Comparison of ENCODE assay signal across 10 mouse cellular contexts in genomic region chr12:8881736-8882135, GRCm38 (mm10). TPM values are rescaled to one million over a fixed set of nuclear protein-coding genes. Genes with fewer than 3 reads are reported as not detected.
DNase-seq lines count a peak whose midpoint lies in the region; ATAC-seq and TF ChIP-seq lines count a peak whose summit lies in the region.
"Had no signal": no experiment of that assay in that cellular context is flagged by ENCODE, and none has a peak within 500 bp of the region (broad histone marks: within the 10 kb centered on the region; RNA-seq: fewer than 3 reads in every experiment).

No protein-coding gene starts in this region.

- TF ChIP-seq POLR2A in CH12.LX (IDR thresholded peaks at IDR 0.05; ENCODE audit: low read depth, low read length): no peak

- 41% methylated on average over 4 of the region's 4 CpGs for WGBS in liver, postnatal 0 days (ENCODE audit: insufficient replicate concordance)

- peak; percentile 49 for DNase-seq in heart, adult 8-10 months (ENCODE audit: low spot score)
- no peak for DNase-seq in heart, adult 11 months
- peak; percentile 10 for DNase-seq in CH12.LX (ENCODE audit: extremely low read depth)
- peak; percentile 37 to 44 for DNase-seq in cerebellum, postnatal 36 days
- no peak for DNase-seq in liver, postnatal 0 days
- DNase-seq in gastrocnemius, postnatal 14 days: no peak
- DNase-seq in ovary, postnatal 36 days (ENCODE audit: low spot score): no peak
- no peak for DNase-seq in right cerebral cortex, postnatal 4 days
- DNase-seq: forebrain, postnatal 0 days had no signal

- ATAC-seq in liver, postnatal 0 days: peak; percentile 22; the same call in 1 of the 2 replicates
- ATAC-seq: forebrain, postnatal 0 days had no signal

- H3K4me2 ChIP-seq in CH12.LX (ENCODE audit: insufficient read depth, low read depth, poor library complexity, severe bottlenecking): no peak overlapping the region
- H3K4me2 ChIP-seq in liver, postnatal 0 days (ENCODE audit: low read depth, low read length): no peak overlapping the region

- intact Hi-C loops in gastrocnemius, postnatal 14 days (cut with DNase I; ENCODE audit: low total_unique reads): no loop called here

- no peaks in the 10 kb centered on the region for H3K27me3 ChIP-seq in CH12.LX (replicated peaks)
- no peaks in the 10 kb centered on the region for H3K27me3 ChIP-seq in liver, postnatal 0 days (ENCODE audit: insufficient read depth, low read length)

- no peak overlapping the region for H3K9ac ChIP-seq in CH12.LX (ENCODE audit: insufficient read depth, low read depth)
- H3K9ac ChIP-seq in liver, postnatal 0 days (replicated peaks): no peak overlapping the region
- H3K9ac ChIP-seq: forebrain, postnatal 0 days had no signal

- H3K27ac ChIP-seq in CH12.LX (ENCODE audit: insufficient read depth, low read depth): no peak overlapping the region
- peak overlapping the region; percentile 64 for H3K27ac ChIP-seq in liver, postnatal 0 days (ENCODE audit: low read depth)
- H3K27ac ChIP-seq: macrophage had no signal

- H3K36me3 ChIP-seq in CH12.LX (replicated peaks in 1 of 2; ENCODE audit: control insufficient read depth in 1 of 2, insufficient read depth in 1 of 2, low read length in 1 of 2): no peaks in the 10 kb centered on the region
- no peaks in the 10 kb centered on the region for H3K36me3 ChIP-seq in liver, postnatal 0 days (replicated peaks; ENCODE audit: insufficient read depth, low read length)

- no peak for TF ChIP-seq EP300 in CH12.LX (IDR thresholded peaks at IDR 0.05; ENCODE audit: low read length)
- TF ChIP-seq EP300 in liver, postnatal 0 days (IDR thresholded peaks at IDR 0.05; ENCODE audit: low read depth): no peak

- H3K79me2 ChIP-seq in CH12.LX (replicated peaks; ENCODE audit: control insufficient read depth, extremely low read depth, insufficient read depth, poor library complexity, severe bottlenecking): no peaks in the 10 kb centered on the region

- H3K4me1 ChIP-seq in CH12.LX (ENCODE audit: control insufficient read depth in 1 of 2, insufficient read depth in 2 of 2): no peaks in the 10 kb centered on the region
- peaks cover 13% of the 10 kb centered on the region for H3K4me1 ChIP-seq in liver, postnatal 0 days (ENCODE audit: insufficient read depth)

- peak in 1 of 2 experiments; percentile 72; a peak in 2 of 4 replicates for TF ChIP-seq CTCF in CH12.LX (conservative IDR thresholded peaks at IDR 0.05 in 1 of 2, IDR thresholded peaks at IDR 0.05 in 1 of 2; ENCODE audit: low read depth in 2 of 2, low read length in 2 of 2)
- peak; percentile 69 for TF ChIP-seq CTCF in liver, postnatal 0 days (IDR thresholded peaks at IDR 0.05; ENCODE audit: low read depth)

- H3K4me3 ChIP-seq in CH12.LX (replicated peaks in 1 of 3; ENCODE audit: low read depth in 2 of 3, low read length in 2 of 3, poor library complexity in 1 of 3): no peak overlapping the region
- H3K4me3 ChIP-seq in liver, postnatal 0 days (ENCODE audit: low read depth, low read length): no peak overlapping the region

- in situ Hi-C loops in CH12.LX (cut with MboI; ENCODE audit: low pct_ligation_motif_present, low pct_unique_long_range_greater_than_20kb, low sequenced_read_pairs): no loop called here

- TF ChIP-seq RAD21 in CH12.LX (IDR thresholded peaks at IDR 0.05; ENCODE audit: low read depth, low read length): peak; percentile 72

- no peaks in the 10 kb centered on the region for H3K9me3 ChIP-seq in CH12.LX (replicated peaks; ENCODE audit: low read length)
- H3K9me3 ChIP-seq in liver, postnatal 0 days (ENCODE audit: low read length): no peaks in the 10 kb centered on the region

- dilution Hi-C loops in CH12.LX (cut with MboI; ENCODE audit: extremely low pct_ligation_motif_present, extremely low pct_unique_long_range_greater_than_20kb, low sequenced_read_pairs): no loop called here

TF ChIP-seq in CH12.LX, 34 proteins besides CTCF, POLR2A, EP300 and RAD21:
- TF ChIP-seq ZNF384 (IDR thresholded peaks at IDR 0.05; ENCODE audit: low read depth, low read length) (no peak), SMC3 (IDR thresholded peaks at IDR 0.05; ENCODE audit: low read depth, low read length) (peak; percentile 84)
TF ChIP-seq in CH12.LX: peak in this region for 1.

RNA-seq across cellular contexts. Expression of gene Laptm4a, which starts 39.7 kb away (rescaled TPM):
- 100 to 1,000 TPM; 393 to 413 (median 400) TPM for total RNA-seq in heart, adult 8-10 months (2022)
- total RNA-seq in CH12.LX (2012; rRNA removed) (43.6 and 48.3 TPM in 2 replicates), CH12.LX (2014; rRNA removed) (62.6 and 64.5 TPM in 2 replicates)
- polyA plus RNA-seq in CH12.LX (2012; ENCODE audit: insufficient read length, low read depth): 65.2 and 73.8 TPM in 2 replicates
- polyA plus RNA-seq in liver, postnatal 0 days (2015; fragmentation: Nextera tagmentation; extraction: Ambion mirVana): 125 and 128 TPM in 2 replicates
- total RNA-seq in gastrocnemius, postnatal 14 days (2021): 100 to 1,000 TPM; 303 to 334 TPM

Comparison
In these comparisons a context has a peak if more than half of its experiments do, and no peak if none do; other contexts are left out.
1. DNase-seq: peak in heart, adult 8-10 months (single experiment), CH12.LX (single experiment) and cerebellum, postnatal 36 days (2 of 2); none in heart, adult 11 months (single experiment), liver, postnatal 0 days (single experiment), gastrocnemius, postnatal 14 days (single experiment), ovary, postnatal 36 days (single experiment) and right cerebral cortex, postnatal 4 days (single experiment).
2. RNA of gene Laptm4a, which starts 39.7 kb away (total RNA-seq): 393 to 413 TPM in heart, adult 8-10 months and 303 to 334 TPM in gastrocnemius, postnatal 14 days; 43.6 to 64.5 TPM in CH12.LX; every median in the first group is over 4 times any median in the second.